Mouse (Mus musculus): Measurements from ENCODE around the gene Dguok.

DNA sequence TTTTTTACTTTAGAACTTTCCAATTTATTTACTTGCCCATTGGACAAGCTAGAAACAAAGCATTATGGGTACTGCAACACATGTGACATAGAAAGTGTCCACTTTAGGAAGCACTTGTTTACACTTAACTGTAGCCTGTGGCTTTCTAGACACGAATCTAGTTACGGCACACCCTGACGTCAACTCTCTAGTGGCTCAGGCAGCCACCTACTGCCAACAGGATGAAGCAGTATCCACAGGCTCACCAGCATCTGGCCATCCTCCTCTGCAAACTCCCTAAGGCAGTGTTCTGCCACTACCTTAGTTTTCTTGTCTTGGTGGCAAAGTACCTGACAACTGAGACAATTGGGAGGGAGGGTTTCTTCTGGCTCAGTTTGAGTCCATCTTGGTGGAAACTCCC lies 3.4 kb downstream of the Dguok start:
- TF ChIP-seq GATA1 (IDR thresholded peaks at IDR 0.05; ENCODE audit: low read length) = no peak
- no peak for TF ChIP-seq TAL1 (IDR thresholded peaks at IDR 0.05; ENCODE audit: low read length)
